Mouse (Mus musculus): ENCODE measurements around the gene Cyld.
"Not testable (repeated sequence)": the region's sequence is repeated elsewhere in the genome, so short reads cannot be mapped to it uniquely, and the experiment has no call there.

The Cyld gene

GRCm38 (mm10) chr8:88696721-88697641 lies at the start of gene Cyld:
Cyld (plus strand) TSS chr8:88697028.
- DNase-seq (ENCODE audit: low read depth): peak; percentile 97

DNA sequence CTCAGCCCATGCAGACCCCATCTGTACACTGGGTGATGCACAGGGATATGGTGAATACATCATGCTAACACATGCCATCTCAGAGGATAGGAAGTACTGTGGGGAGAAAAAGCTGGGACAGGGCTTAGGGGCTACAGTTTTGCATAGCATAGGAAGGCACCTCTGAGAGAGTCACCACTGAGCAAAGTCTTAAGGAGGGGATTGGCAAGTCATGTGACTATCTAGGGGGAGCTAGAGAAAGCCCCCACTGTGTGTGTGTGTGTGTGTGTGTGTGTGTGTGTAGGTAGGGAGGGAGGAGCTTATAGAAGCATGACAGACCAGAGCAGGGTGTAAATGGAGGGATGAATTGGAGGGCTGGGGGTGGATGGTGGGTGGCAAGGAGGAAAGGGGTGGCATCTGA lies 48.5 kb upstream of the Cyld start:
- DNase-seq (ENCODE audit: low read depth): no peak

DNA sequence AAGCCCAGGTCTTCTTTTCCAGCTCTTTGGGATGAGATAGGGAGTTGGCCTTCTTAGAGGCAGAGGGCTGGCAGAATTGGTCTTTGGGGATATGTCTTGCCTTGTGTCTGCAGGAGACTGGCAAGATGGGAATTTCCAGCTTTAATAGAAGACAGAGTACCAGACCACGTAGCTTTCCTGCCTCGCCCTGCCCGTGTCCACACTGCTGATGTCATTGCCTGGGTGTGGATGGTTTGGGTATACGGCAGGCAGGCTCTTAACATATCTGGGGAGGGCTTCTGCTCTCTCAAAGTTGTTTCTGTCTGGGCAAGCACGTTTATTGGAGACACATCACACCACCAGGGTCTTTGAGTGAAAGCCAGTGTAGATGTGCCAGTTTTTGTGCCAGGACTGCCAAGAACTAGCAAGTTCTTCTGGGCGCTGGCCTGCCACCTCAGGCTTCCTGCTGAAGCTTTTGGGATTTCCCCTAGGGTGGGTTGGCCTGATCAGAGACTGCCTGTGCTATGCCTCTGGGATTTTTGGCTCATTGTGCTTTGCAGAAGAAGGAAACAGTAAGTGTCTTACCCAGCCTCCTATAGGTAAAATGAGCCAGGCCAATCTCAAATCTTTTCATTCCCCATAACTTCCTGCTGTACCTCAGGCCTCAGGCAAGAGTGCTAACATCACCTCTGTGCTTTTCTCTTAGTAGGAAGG lies 46.7 kb upstream of the Cyld start:
- DNase-seq (ENCODE audit: low read depth): no peak

DNA sequence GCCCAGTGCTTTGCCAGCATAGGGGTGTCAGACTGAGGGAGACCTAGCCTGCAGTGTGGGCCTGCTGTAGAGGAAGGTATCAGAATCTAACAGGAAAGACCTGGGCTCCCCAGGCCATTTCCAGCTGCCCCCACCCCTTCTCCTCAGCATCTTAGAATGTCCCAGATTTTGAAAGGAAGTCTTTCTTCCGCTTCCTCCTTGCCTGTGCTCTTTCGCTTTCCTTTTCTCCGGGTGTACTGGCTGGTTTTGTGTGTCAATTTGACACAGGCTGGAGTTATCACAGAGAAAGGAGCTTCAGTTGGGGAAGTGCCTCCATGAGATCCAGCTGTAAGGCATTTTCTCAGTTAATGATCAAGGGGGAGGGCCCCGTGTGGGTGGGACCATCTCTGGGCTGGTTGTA lies 45.7 kb upstream of the Cyld start:
- DNase-seq (ENCODE audit: low read depth): not testable (repeated sequence)

- DNase-seq (ENCODE audit: low read depth): no peak
Observed at GRCm38 (mm10) chr8:88655334-88655733, 41.5 kb upstream of the Cyld start.

- DNase-seq (ENCODE audit: low read depth): no peak
Observed at GRCm38 (mm10) chr8:88659873-88660272, 37.0 kb upstream of the Cyld start.

GRCm38 (mm10) chr8:88662401-88662821 lies 34.4 kb upstream of the Cyld start:
- DNase-seq (ENCODE audit: low read depth): no peak

DNA sequence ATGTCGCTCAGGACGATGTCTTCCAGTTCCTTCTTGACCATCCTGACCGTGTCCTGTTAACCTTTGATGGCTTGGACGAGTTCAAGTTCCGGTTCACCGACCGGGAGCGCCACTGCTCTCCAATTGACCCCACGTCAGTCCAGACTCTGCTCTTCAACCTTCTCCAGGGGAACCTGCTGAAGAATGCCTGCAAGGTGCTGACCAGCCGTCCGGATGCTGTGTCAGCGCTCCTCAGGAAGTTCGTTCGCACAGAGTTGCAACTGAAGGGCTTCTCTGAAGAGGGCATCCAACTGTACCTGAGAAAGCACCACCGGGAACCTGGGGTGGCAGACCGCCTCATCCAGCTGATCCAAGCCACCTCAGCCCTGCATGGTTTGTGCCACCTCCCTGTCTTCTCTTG lies 32.7 kb upstream of the Cyld start:
- DNase-seq (ENCODE audit: low read depth): no peak

DNA sequence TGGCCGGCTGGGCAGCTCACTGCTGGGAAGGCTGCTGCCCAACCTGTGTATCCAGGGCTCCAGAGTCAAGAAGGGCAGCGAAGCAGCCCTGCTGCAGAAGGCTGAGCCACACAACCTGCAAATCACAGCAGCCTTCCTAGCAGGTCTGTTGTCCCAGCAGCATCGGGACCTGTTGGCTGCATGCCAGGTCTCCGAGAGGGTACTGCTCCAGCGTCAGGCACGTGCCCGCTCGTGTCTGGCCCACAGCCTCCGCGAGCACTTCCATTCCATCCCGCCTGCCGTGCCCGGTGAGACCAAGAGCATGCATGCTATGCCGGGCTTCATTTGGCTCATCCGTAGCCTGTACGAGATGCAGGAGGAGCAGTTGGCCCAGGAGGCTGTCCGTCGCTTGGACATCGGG lies 31.9 kb upstream of the Cyld start:
- no peak for DNase-seq (ENCODE audit: low read depth)

DNA sequence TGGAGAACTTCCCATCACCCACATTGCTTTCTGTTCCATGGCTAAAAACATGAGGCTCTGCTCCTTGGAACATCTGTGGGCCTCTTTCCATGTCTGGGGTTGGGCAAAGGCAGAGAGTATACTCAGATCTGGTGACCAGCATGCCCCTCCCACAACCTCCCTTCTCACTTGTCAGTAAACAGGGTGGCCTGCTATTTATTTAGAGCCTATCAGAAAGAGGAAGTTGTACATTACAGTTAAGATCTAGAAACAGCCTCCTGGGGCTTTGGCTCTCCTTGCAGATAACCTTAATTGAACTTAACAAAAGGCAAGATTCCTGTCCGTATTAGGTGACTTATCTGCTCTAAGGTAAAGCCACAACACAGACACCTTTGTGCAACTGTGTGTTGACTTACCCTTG lies 30.4 kb upstream of the Cyld start:
- no peak for DNase-seq (ENCODE audit: low read depth)

- no peak for DNase-seq (ENCODE audit: low read depth)
Observed at GRCm38 (mm10) chr8:88668400-88669086, 28.3 kb upstream of the Cyld start.

- DNase-seq (ENCODE audit: low read depth): no peak
Observed at GRCm38 (mm10) chr8:88670782-88671181, 26.0 kb upstream of the Cyld start.

- no peak for DNase-seq (ENCODE audit: low read depth)
Observed at GRCm38 (mm10) chr8:88671575-88671974, 25.3 kb upstream of the Cyld start.

DNA sequence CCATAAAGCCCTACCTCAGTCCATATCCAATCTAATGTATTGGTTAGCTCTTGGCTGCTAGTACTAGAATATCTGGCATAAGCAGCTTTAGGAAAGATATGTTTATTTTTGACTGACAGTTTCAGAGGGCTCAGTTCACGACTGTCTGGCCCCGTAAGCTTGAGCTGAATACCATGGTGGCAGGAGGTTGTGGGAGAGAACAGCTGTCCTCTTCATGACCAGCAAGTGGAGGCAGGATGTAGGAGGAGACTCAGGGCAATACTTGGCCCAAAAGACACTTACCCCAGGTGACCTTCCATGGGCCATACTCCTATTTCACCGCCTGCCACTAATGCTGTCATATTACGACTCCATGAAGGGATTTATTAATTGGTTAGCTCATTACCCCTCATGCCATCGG lies 23.0 kb upstream of the Cyld start:
- no peak for DNase-seq (ENCODE audit: low read depth)

DNA sequence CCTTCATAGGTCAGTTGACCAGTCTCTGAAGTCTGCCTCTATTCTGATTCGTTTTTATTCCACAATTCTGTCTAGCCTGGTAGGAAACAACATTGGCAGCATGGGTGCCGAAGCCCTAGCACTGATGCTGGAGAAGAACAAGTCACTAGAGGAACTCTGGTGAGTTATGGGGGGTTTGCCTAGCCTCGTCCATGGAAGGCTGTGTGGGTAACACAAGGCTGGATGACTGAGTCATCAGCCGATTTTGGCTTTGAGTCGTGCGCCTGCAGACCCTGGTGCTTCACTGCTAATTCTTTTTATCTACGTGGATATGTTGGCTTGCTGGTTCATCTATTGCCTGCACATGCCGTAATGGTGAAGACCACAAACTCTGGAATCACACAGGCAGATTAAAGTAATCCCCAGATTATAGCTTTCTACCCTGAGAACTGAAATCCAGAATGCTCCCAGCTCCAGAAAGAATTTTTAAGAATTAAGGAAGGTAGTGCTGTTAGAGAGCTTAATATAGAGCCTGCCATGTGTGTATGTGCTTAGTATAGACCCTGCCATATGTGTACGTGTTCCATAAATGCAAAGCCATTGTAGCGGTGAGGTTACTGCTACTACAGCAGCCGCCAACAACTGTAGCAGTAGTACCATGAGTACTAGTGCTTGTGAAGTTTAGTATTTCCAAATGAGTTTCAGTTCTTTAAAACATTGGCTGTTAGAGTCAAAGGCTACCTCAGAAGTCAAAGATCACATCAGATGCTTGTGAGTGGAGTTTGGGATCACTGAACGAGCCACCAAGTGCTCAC lies 21.3 kb upstream of the Cyld start:
- DNase-seq (ENCODE audit: low read depth): no peak

- no peak for DNase-seq (ENCODE audit: low read depth)
Observed at GRCm38 (mm10) chr8:88677071-88677470, 19.8 kb upstream of the Cyld start.

GRCm38 (mm10) chr8:88680566-88680965 lies 16.3 kb upstream of the Cyld start:
- DNase-seq (ENCODE audit: low read depth): no peak

- no peak for DNase-seq (ENCODE audit: low read depth)
Observed at GRCm38 (mm10) chr8:88681046-88681445, 15.8 kb upstream of the Cyld start.

DNA sequence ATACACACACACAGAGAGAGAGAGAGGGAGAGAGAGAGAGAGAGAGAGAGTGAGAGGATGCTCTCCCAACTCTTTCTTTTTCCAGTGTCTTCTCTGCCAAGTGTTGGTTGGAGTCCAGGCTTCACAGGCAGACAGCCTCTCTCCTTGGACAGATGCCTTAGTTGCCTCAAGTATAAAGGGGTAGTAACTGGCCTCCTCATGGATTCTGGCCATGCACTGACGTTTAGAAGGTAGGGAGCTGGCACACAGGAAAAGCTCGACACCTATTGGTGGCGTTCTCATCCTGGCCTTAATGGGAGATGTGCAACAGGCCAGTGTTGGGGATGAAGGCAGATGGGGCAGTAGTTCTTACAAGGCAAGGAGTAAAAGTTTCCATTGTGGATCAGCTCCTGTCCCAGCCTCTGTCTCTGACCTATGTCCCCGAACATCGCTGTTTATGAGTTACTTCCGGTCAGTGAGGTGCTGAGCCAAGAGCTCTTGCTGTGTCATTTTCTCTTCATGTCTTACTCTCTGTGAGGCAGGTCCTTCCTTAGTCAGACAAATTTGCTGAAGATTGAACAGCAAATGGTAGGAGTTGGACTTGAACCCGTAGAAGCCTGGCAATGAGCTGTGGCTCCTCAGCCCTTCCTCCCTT lies 13.1 kb upstream of the Cyld start:
- no peak for DNase-seq (ENCODE audit: low read depth)

DNA sequence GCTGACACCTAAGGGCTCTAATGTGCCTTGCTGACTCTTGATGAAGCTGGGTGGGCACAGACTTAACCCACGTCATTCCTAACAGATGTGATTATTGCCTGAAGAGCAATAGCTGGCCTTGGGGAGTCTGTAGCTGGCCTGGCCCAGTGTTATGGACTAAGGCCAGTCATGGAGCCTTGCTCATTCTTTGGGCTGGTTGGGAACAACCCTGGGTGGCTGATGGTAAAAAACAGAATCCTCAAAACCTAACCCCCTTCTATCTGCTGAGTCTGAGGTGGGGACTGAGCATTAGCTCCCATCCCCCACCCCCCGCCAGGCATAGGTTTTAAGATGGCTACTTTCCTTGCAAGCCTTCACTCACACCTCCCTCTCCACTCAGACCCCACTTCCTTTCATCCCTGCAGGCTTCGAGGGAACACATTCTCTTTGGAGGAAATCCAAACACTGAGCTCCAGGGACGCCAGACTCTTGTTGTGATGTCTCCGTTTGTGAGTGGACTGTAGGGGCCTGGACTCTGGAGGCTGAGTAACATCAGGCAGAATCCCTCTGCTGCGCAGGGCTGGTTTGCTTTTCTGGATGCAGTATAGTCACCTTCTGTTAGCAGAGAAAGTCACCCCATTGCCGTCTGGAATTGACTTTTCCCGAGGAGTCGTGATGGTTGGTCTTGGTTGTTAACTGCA lies 10.5 kb upstream of the Cyld start:
- DNase-seq (ENCODE audit: low read depth): no peak

- DNase-seq (ENCODE audit: low read depth): no peak
Observed at GRCm38 (mm10) chr8:88686906-88687235, 10.0 kb upstream of the Cyld start.
